Mouse (Mus musculus): ENCODE results near the gene Mt4.
"Not testable (repeated sequence)": the region's sequence is repeated elsewhere in the genome, so short reads cannot be mapped to it uniquely, and the experiment has no call there.

Mt4 gene

DNA sequence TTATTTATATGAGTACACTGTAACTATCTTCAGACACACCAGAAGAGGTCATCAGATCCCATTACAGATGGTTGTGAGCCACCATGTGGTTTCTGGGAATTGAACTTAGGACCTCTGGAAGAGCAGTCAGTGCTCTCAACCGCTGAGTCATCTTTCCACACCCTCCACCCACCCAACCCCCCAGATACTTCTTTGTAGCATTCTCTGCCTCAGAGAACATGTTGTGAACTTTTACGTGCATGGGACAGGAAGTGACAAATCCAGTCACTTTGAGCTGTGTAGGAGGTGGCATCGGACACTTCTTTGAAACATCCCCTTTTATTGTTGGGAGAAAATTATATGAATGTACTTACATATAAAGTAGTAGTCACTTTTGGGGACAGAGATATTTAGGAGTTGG is 2.4 kb upstream of the Mt4 start:
- DNase-seq (ENCODE audit: low read depth, low spot score), result not testable (repeated sequence)

DNA sequence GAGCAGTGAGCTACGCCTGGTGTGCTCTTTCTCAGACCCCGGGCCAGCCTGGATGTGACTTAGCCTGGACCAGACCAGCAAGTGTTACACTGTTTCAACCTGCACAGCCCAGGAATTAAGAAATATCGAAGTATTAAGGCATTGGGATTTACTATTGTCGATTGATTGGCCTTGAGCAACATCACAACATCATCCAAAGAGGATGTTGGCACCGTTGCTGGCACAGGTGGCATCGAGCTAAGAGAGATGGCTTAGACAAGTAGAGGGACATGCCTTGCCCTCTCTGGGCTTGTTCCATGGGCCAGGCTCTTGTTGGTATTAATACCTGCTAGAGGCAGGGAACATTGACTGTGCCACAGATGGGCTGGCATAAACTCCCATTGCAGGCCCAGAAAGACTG is 1.4 kb upstream of the Mt4 start:
- DNase-seq (ENCODE audit: low read depth, low spot score), result no peak

DNA sequence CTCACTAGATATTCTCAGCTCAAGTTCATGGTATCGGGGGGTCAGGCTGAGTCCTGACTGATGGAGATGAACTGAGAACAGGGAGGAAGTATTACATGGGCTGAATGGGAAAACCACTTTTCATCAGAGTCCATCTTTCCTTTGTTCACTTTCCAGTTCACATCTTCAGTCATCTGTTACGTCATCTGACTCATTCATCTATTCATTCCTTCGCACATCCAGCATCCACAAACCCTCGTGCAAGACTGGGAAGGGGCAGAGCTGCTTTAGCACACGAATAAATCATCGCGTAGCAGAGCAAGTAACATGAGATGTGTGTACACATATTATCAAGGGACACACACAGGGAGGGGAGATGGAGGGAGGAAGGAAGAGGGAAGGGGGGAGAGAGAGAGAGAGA is 805 bp upstream of the Mt4 start:
- DNase-seq (ENCODE audit: low read depth, low spot score), result no peak

DNA sequence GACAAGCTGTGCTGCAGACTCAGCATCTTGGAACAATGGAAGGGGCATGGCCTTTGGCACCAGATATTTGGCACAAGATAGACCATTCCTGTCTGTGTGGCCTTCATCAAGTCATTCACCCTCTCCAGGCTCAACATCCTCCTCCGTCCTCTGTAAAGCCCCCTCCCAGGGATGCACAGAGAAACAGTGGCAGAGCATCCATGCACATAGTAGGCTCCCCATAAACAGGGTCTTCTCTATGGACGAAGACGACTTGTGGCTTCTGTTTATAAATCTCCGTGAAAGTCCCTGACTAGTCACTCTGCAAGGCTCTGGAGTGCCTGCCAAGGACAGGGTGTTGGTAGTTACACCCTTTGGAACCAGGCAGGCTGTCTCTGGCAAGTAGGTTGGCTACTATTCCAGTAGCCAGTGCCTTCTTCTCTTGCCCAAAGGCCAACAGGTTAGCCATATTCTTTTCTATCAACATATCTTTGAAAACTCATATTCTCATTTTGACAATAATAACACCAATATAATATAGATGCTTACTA is 3.3 kb downstream of the Mt4 start:
- no peak for DNase-seq (ENCODE audit: low read depth, low spot score)

DNA sequence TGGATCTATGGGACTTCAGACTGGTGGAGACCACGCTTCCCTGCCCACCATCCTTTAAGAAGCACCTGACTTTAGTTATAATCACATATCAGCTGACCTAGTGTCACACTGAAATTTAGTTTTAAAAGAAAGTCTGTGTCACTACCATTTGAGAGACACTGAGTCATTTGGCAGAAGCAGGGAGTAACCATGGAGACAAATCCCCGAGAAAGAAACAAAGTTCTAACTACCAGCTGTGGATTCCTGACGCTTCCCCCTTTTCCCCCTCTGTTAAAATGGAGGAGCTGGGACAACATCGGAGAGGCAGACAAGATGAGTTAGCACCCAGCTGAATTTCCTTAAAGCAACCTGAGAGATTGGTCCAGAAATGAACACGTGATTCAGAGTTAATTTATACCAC is 11.2 kb downstream of the Mt4 start:
- DNase-seq (ENCODE audit: low read depth, low spot score), result peak; percentile 49

DNA sequence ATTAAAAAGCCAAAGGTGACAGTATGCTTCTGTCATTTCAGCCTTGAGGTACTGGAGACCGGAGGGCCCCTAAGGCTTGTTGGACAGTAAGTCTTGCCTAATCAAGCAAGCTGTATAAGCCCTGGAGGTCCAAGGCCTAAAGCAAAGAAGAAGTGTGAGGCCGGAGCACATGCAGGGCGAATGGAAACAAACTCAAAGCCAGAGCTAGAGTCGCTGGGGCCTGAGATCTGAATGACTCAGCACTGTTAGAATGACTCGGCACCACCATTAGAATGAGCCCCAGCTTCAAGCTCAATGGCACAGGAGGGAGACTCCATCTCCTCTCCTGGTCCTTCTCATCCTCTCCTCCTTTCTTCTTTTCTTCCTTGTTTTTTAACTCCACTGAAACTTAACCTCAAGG is 13.9 kb downstream of the Mt4 start:
- DNase-seq (ENCODE audit: low read depth, low spot score), result no peak

DNA sequence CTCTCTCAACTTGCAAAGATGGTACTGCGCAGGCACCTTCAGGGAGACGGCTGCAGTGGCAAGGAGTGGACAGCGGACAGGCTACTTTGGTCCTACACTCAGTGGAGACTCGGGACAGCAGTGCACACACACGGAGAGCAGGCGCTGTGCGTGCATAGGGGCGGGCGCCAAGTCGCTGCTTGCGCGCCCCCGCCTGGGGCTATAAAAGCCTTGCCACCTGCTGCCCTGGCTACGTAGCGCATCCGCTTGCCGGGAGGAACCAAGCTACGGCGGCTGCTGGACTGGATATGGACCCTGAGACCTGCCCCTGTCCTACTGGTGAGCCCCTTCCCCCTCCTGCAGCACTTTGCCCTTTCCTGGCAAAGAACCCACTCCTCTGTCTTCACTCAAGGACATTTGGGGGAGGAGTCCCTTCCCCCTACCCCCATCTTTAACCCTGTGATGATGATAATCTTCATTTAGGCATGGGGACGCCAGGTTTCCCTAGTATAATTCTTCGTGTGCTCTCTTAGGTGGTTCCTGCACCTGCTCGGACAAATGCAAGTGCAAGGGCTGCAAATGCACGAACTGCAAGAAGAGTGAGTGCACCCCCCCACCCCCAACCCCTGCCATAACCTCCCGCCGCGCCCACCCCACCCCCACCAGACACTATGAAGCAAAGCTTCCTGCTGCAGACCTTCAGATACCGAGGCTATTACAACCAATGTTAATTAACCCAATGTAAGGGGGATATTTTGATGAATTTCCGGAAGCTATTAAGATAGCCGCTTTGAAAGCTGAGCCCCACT is 15.7 kb downstream of the Mt4 start, which contains the start of gene Mt3:
Gene Mt3, plus strand, starts transcription at position 95 of the 788 bp plus-strand sequence.
- DNase-seq (ENCODE audit: low read depth, low spot score), result peak; percentile 72

DNA sequence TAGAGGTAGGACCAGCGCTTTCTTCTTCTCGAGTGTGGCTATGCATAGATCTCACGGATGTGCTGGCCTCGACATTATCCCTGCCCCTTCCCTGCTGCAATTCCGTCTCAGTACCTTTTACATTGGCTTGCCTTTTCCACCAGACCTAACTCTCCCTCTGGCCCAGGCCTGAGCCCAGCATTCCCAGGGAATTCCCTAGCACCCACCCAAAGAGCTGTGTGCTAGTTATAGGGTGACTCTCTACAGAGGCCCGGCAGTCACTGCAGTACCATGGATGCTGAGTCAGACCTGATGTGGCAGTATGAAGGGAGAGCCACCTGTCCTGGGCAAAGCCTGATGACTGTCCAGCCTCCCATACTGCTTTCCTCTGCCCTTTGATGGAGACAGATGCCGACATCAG is 16.5 kb downstream of the Mt4 start:
- DNase-seq (ENCODE audit: low read depth, low spot score), result no peak

DNA sequence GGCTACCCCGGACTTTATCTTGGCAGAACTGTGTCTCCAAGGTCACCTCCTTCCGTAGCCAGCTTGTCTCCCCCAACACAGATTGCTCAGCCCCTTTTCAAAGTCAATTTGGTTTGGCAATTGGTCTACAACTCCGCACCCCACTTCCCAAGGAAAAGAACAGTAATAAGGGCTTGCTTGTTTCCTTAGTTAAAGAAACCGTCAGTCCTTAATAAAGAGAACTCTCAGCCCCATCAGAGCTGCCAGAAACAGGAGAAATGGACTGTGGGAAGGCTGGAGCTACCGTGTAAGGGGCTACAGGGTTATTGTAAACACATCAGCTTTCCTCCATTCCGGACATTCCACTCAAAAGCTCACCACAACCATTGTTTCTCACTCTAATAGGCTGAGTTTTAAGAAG is 17.5 kb downstream of the Mt4 start:
- no peak for DNase-seq (ENCODE audit: low read depth, low spot score)

DNA sequence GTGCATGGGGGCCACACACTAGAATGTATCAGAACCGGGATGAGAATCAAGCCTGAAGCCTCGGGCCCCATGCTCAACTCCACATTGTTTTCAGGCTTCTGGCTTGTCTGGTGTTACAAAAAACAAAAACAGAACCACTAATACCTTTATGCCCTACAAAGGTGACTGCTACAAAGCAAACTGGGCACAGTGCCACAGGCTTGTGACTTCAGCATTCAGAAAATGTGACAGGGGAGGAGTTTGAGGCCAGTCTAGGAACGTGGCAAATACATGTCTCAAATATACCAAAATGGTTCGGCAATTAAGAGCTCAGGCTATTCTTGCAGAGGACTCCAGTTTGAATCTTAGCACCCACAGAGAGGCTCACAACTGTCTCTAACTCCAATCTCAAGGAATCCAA is 19.1 kb downstream of the Mt4 start:
- DNase-seq (ENCODE audit: low read depth, low spot score), result no peak

DNA sequence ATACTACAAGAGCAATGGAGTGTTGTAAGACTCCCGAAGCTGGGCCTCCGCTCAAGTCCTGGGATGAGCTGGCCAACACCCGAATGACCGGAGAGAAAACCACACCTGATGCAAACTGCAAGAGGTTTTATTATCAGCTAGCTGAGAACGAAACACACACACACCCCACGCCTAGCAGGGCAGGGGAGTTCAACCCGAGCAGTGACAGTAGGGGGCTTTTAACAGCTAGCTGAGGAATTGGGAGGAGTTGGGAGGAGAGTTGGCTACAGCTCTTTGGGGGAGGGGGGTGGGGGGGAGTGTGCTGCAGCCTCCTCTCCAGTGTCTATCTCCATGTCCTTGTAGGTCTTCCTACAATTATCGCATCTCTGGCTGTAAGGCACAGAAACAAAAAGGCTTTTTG is 28.8 kb downstream of the Mt4 start:
- DNase-seq (ENCODE audit: low read depth, low spot score), result not testable (repeated sequence)

DNA sequence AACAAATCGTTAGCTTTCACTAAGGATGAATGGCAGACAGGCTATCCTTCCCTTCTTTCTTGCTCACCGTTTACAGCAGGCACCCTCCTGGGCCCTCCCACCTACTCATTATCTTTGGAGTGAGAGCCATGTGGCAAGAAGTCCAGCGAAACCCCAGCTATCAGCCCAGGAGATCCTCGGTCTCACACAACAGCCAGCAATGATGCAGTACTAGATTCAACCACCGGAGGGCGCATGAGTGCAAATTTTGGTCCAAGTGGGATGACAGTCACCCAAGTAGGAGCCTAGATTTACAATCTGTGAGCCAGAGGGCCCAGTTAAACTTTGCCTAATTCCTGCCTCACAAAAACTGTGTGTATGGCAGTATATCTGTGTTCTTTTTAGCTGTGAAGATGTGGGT is 30.2 kb downstream of the Mt4 start:
- no peak for DNase-seq (ENCODE audit: low read depth, low spot score)

DNA sequence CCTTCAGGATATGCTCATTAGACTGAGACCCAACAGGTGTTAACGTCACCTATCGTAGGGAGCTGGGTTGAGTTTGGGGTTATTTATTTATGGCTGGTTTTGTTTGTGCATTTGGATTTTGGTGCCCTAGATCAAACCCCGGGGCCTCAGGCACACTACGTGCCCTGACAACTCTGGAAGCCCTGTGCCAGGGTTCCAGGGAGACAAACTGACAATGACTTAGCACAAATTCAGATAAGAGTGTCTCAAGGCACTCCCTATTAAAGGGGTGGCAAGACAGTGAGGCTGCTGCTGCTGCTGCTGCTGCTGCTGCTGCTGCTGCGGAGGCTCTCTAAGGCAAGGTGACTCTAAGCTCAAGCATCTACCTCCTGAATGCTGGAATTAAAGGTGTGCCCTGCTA is 32.5 kb downstream of the Mt4 start:
- no peak for DNase-seq (ENCODE audit: low read depth, low spot score)

DNA sequence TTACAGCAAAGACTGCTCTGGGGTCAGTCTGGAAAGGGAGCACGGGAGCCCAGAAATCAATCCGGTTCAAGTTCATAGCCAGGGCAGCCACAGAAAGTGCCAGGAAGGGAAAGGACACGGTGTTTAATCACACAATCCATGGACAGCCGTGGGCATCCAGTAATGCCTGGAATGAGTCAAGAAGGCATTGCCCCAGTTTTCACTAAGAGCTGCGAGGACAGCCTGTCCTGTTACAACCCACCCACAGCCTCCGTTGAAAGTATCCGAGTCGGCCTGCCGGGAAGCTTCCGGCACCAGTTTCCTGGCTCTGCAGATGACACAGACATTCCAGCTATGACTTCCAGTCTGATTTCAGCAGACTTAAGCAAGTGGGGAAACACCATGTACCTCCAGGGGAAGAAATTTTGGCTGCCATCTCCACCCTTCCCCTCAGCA is 34.3 kb downstream of the Mt4 start:
- no peak for DNase-seq (ENCODE audit: low read depth, low spot score)

DNA sequence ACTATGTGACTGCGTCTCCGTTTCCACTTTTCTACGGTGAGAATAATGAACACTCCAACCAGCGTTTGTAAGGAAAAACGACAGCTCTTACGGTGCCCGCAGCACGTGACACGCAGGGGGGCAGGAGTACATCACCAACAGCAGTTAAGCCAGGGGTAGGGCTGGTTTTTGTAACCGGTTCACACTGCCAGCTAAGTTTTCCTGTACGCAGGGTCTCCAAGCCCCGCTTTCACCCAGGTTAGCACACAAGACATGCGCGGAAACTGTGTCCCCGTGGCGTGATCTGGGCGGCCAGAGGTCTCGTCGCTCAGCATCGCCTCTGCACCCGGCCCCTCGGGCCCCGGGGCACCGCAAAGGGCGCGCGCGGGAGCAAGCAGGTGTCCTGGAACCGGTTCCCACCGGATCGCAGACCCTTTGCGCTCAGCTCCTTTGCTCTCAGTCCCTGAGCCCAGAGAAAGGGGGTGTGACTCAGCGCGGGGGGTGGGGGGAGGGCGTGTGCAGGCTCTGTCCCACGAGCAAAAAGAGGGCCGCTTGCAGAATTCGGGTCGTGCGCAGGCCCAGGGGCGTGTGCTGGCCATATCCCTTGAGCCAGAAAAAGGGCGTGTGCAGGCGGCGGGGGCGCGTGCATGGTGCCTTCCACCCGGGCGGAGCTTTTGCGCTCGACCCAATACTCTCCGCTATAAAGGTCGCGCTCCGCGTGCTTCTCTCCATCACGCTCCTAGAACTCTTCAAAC is 35.2 kb downstream of the Mt4 start, which contains the start of gene Mt2:
Gene Mt2, plus strand, starts transcription at position 590 of the 734 bp plus-strand sequence.
- DNase-seq (ENCODE audit: low read depth, low spot score), result no peak

DNA sequence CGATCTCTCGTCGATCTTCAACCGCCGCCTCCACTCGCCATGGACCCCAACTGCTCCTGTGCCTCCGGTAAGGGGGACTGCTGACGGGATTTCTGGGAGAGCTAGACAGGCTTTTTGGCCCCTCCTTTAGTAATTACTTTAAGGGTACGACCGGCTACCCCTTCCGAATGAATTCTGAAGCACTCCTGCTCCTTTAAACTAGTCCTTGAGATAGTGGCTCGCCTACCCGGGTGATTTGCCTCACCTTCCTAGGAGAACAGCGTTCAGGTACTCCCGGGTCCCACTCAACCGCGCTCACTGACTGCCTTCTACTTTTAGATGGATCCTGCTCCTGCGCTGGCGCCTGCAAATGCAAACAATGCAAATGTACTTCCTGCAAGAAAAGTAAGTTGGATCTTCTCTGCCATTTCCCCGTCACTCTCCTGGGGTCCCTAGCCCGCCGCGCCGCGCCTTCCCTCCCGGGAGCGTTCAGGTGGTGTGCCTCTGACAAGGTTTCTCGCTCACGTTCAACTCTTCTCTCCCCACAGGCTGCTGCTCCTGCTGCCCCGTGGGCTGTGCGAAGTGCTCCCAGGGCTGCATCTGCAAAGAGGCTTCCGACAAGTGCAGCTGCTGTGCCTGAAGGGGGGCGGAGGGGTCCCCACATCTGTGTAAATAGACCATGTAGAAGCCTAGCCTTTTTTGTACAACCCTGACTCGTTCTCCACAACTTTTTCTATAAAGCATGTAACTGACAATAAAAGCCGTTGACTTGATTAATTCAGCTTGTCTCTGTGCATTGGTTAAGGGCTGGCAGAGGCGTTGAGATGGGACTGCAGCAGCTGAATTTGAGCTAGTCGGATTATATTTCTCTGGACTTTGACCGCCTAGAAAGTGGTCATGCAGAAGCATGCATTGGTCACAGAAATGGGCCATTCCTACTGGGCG is 36.1 kb downstream of the Mt4 start:
- no peak for DNase-seq (ENCODE audit: low read depth, low spot score)

DNA sequence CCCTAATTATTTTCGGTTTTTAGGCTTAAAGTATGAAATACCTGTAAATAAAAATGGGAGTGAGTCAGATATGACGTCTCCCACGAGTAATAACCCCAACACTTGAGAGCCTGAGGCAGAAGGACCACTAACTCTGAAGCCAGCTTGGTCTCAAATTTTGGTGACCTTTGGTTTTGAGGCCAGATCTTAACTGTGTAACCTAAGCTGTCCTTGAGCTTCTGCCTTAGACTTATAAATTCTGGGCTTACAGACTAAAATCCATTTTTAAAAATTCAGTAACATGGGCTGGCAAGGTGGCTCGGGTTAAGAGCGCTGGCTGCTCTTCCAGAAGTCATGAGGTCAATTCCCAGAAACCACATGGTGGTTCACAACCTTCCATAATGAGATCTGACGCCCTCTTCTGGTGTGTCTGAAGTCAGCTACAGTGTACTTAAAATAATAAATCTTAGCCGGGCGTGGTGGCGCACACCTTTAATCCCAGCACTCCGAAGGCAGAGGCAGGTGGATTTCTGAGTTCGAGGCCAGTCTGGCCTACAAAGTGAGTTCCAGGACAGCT is 36.9 kb downstream of the Mt4 start:
- DNase-seq (ENCODE audit: low read depth, low spot score), result no peak

DNA sequence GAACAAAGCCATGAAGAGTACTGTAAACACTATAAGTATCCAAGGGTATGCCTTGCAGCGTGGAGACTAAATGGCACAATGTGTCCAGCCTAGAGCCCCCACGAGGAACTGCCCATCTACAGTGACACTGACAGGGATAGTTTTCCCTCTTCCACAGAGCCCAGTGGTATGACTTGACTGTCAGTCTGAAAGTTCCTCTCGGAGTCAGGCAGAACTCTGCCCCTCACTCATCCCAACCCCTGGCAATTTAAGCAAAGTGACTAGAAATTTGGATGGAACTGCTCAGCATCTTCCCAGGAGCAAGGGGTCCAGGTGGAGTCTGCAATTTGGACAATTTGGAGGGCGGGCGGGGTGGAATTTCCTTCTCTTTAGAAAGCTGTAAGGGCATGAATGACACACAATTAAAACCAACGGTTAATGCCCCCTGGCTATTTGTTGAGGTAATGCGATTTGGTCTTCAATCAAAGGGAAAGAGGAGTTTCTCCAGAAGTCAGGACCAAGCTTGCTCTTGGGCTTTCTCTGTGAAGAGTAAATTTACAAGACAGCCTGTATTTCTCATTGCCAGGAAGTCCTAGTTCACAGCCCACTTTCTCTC is 37.7 kb downstream of the Mt4 start:
- DNase-seq (ENCODE audit: low read depth, low spot score), result no peak

DNA sequence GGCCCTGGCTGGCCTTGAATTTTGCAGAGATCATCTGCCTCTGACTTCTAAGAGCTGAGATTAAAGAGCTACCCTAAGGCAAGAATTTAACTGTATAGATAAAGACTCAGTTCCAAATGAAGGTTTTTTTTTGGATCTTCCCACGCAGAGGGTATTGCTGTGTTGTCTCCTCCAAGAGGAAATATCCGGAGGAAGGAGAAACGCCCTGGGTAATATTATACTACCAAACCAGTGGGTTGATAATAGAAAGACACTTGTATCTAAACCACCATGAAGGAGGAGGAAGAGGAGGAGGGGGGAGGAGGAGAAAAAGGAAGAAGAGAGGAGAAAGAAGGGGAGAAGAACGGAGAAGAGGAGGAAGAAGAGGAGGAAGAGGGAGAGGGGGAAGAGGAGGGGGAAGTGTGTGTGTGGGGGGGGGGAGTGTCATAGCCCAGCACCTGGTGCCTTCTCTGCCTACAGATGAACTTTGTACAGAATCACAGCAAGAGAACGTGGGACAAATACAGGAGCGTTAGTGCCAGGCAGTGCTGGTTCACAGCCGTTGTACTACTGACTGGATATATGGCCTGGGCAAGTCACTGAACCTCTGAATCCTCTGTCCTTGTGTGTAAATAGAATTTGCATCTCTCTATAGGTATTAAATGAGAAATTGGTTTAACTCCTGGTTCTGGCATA is 40.9 kb downstream of the Mt4 start:
- DNase-seq (ENCODE audit: low read depth, low spot score), result no peak

Measured in telencephalon, adult 2 months (tissue).